ENCODE assay signal across 27 mouse cellular contexts in the genomic region with DNA sequence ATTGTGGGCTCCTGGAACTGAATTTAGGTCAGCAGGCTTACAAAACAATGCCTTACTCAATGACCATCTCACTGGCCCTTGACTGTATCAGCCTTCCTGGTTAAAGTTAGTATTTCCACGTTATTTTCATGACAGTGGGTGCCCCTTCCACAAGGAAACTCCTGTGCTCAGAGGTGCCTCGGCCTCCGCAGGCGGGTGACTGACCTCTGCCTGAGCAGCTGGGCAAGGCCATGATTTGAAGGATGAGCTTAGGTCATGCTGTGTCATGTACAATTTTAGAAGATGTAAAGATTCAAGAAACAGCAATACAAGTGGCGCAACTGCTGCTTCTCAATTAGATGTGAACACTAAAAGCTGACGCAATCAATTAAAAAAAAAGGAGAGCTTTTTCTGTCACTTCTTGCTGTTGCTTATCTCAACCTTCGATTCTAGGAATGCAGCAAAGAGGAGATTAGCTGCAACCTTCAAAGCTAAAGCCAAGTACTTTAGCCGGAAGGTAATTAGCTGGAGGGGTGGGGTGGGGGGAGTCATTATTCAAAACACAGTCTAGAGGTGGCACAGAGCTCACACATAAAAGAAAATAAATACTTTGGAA. TPM values are rescaled to one million over a fixed set of nuclear protein-coding genes. Genes with fewer than 3 reads are reported as not detected.
DNase-seq lines count a peak whose midpoint lies in the region; ATAC-seq and TF ChIP-seq lines count a peak whose summit lies in the region.
"Had no signal": no experiment of that assay in that cellular context is flagged by ENCODE, and none has a peak within 500 bp of the region (broad histone marks: within the 10 kb centered on the region; RNA-seq: fewer than 3 reads in every experiment).

No protein-coding gene starts in this region.

- no peak for ATAC-seq in forebrain, embryonic 13.5 days
- ATAC-seq in forebrain, embryonic 16.5 days: no peak
- ATAC-seq in intestine, embryonic 16.5 days: peak; percentile 60
- ATAC-seq in intestine, postnatal 0 days: no peak
- ATAC-seq: activated CD4-positive, CD25-positive, alpha-beta regulatory T cell, adult 4 months; hindbrain, postnatal 0 days; intestine, embryonic 15.5 days had no signal

- no peak overlapping the region for H3K4me2 ChIP-seq in forebrain, embryonic 13.5 days
- no peak overlapping the region for H3K4me2 ChIP-seq in forebrain, embryonic 16.5 days (ENCODE audit: low read length)
- H3K4me2 ChIP-seq in intestine, embryonic 16.5 days (ENCODE audit: low read depth, low read length): no peak overlapping the region
- no peak overlapping the region for H3K4me2 ChIP-seq in intestine, postnatal 0 days (replicated peaks; ENCODE audit: low read depth)
- H3K4me2 ChIP-seq: heart, embryonic 12.5 days; intestine, embryonic 15.5 days; lung, embryonic 14.5 days; neural tube, embryonic 13.5 days had no signal

- H3K9ac ChIP-seq in forebrain, embryonic 13.5 days: no peak overlapping the region
- H3K9ac ChIP-seq in forebrain, embryonic 16.5 days (replicated peaks; ENCODE audit: low read depth, low read length): no peak overlapping the region
- no peak overlapping the region for H3K9ac ChIP-seq in intestine, embryonic 16.5 days (ENCODE audit: low read depth, low read length)
- H3K9ac ChIP-seq in intestine, postnatal 0 days (ENCODE audit: low read depth, low read length): no peak overlapping the region
- H3K9ac ChIP-seq: heart, embryonic 12.5 days; intestine, embryonic 15.5 days; liver, embryonic 14.5 days; lung, embryonic 14.5 days; neural tube, embryonic 13.5 days had no signal

- H3K9me3 ChIP-seq in forebrain, embryonic 13.5 days (replicated peaks): no peaks in the 10 kb centered on the region
- H3K9me3 ChIP-seq in forebrain, embryonic 16.5 days (ENCODE audit: control insufficient read depth, low read length): no peaks in the 10 kb centered on the region
- H3K9me3 ChIP-seq in intestine, embryonic 16.5 days (ENCODE audit: control insufficient read depth, low read length): no peaks in the 10 kb centered on the region
- no peaks in the 10 kb centered on the region for H3K9me3 ChIP-seq in intestine, postnatal 0 days (ENCODE audit: control insufficient read depth)
- H3K9me3 ChIP-seq: heart, embryonic 12.5 days; intestine, embryonic 15.5 days; neural tube, embryonic 13.5 days had no signal

- no peak for TF ChIP-seq CTCF in intestine, postnatal 0 days (IDR thresholded peaks at IDR 0.05; ENCODE audit: low read depth)

- no peaks in the 10 kb centered on the region for H3K36me3 ChIP-seq in forebrain, embryonic 13.5 days (ENCODE audit: poor library complexity, severe bottlenecking)
- H3K36me3 ChIP-seq in forebrain, embryonic 16.5 days (ENCODE audit: control insufficient read depth, insufficient read depth): no peaks in the 10 kb centered on the region
- no peaks in the 10 kb centered on the region for H3K36me3 ChIP-seq in intestine, embryonic 16.5 days (ENCODE audit: control insufficient read depth, insufficient read depth, low read length)
- no peaks in the 10 kb centered on the region for H3K36me3 ChIP-seq in intestine, postnatal 0 days (ENCODE audit: control insufficient read depth, insufficient read depth)
- H3K36me3 ChIP-seq: heart, embryonic 12.5 days; intestine, embryonic 15.5 days; neural tube, embryonic 13.5 days had no signal

- H3K4me1 ChIP-seq in forebrain, embryonic 13.5 days: peaks cover 59% of the 10 kb centered on the region
- H3K4me1 ChIP-seq in forebrain, embryonic 16.5 days (replicated peaks; ENCODE audit: control insufficient read depth, insufficient read depth, low read length): peaks cover 44% of the 10 kb centered on the region
- H3K4me1 ChIP-seq in intestine, embryonic 16.5 days (ENCODE audit: control insufficient read depth, insufficient read depth, low read length): peaks cover 4% of the 10 kb centered on the region; the same call in 1 of the 2 replicates
- 0 out of 2 replicates have a peak, but pooled peaks cover 2% of the 10 kb centered on the region for H3K4me1 ChIP-seq in intestine, postnatal 0 days (replicated peaks; ENCODE audit: control insufficient read depth, insufficient read depth, low read length)
- H3K4me1 ChIP-seq: intestine, embryonic 15.5 days had no signal

- no peak overlapping the region for H3K4me3 ChIP-seq in forebrain, embryonic 13.5 days
- no peak overlapping the region for H3K4me3 ChIP-seq in forebrain, embryonic 16.5 days (replicated peaks; ENCODE audit: low read length)
- no peak overlapping the region for H3K4me3 ChIP-seq in intestine, embryonic 16.5 days (ENCODE audit: low read length)
- H3K4me3 ChIP-seq in intestine, postnatal 0 days (ENCODE audit: low read depth, low read length): no peak overlapping the region
- H3K4me3 ChIP-seq: heart, embryonic 12.5 days; intestine, embryonic 15.5 days; neural tube, embryonic 13.5 days had no signal

- WGBS in forebrain, embryonic 13.5 days: 25% methylated on average over 8 of the region's 8 CpGs
- 29% methylated on average over 8 of the region's 8 CpGs for WGBS in forebrain, embryonic 16.5 days
- 43% methylated on average over 8 of the region's 8 CpGs for WGBS in intestine, embryonic 16.5 days
- 32% methylated on average over 8 of the region's 8 CpGs for WGBS in intestine, postnatal 0 days

- no peaks in the 10 kb centered on the region for H3K27me3 ChIP-seq in forebrain, embryonic 13.5 days
- no peaks in the 10 kb centered on the region for H3K27me3 ChIP-seq in forebrain, embryonic 16.5 days (replicated peaks; ENCODE audit: control insufficient read depth, insufficient read depth, low read length)
- H3K27me3 ChIP-seq in intestine, embryonic 16.5 days (replicated peaks; ENCODE audit: control insufficient read depth, insufficient read depth, low read length): no peaks in the 10 kb centered on the region
- H3K27me3 ChIP-seq in intestine, postnatal 0 days (replicated peaks; ENCODE audit: control insufficient read depth, insufficient read depth, low read length): no peaks in the 10 kb centered on the region
- H3K27me3 ChIP-seq: CH12.LX; intestine, embryonic 15.5 days had no signal

- H3K27ac ChIP-seq in forebrain, embryonic 13.5 days: peak overlapping the region; percentile 95
- no peak overlapping the region for H3K27ac ChIP-seq in forebrain, embryonic 16.5 days (ENCODE audit: low read length)
- H3K27ac ChIP-seq in intestine, embryonic 16.5 days (ENCODE audit: low read length): no peak overlapping the region
- no peak overlapping the region for H3K27ac ChIP-seq in intestine, postnatal 0 days (ENCODE audit: low read depth, low read length)
- H3K27ac ChIP-seq: hindbrain, postnatal 0 days; intestine, embryonic 15.5 days; liver, embryonic 14.5 days; neural tube, embryonic 13.5 days had no signal

- peak; percentile 13 for DNase-seq in adrenal gland, adult 2 months
- no peak for DNase-seq in adrenal gland, postnatal 14 days
- peak; percentile 15 for DNase-seq in retina, embryonic 14.5 days (ENCODE audit: low spot score)
- DNase-seq in retina, postnatal 1 day: no peak
- DNase-seq: adrenal gland, adult 8-10 months; cerebellum, adult 11 months; cerebellum, adult 9-10 months; cerebellum, postnatal 36 days; gastrocnemius, postnatal 25 days; heart, adult 18-20 months; kidney, postnatal 25 days; liver; lung, embryonic 14.5 days; right cerebral cortex, postnatal 14 days; thymus, postnatal 4 days had no signal

RNA-seq across cellular contexts. Expression of gene Fsip1, which starts 50.7 kb away (rescaled TPM):
- under 1 TPM; 0.37 to 0.45 TPM for total RNA-seq in adrenal gland, adult 2 months (2021)
- not detected in 2 replicates for polyA plus RNA-seq in adrenal gland, adult 2 months (2012; rRNA removed)
- 0.34 and 0.52 TPM in 2 replicates for total RNA-seq in adrenal gland, postnatal 14 days (2021)
- polyA plus RNA-seq in forebrain, embryonic 13.5 days (2015; fragmentation: Nextera tagmentation; extraction: Ambion mirVana): 3.6 and 3.7 TPM in 2 replicates
- 4.5 and 4.6 TPM in 2 replicates for polyA plus RNA-seq in forebrain, embryonic 16.5 days (2015; fragmentation: Nextera tagmentation; extraction: Ambion mirVana)
- polyA plus RNA-seq in intestine, embryonic 16.5 days (2015; fragmentation: Nextera tagmentation; extraction: Ambion mirVana): 0.07 and 0.17 TPM in 2 replicates
- polyA plus RNA-seq in intestine, postnatal 0 days (2015; fragmentation: Nextera tagmentation; extraction: Ambion mirVana): 0.13 and 0.31 TPM in 2 replicates
- total RNA-seq: gastrocnemius, adult 18-20 months; gastrocnemius, postnatal 25 days; heart, adult 18-20 months had no signal
- polyA plus RNA-seq: activated CD4-positive, CD25-positive, alpha-beta regulatory T cell, adult 4 months; heart, embryonic 12.5 days had no signal

Comparison
In these comparisons a context has a peak if more than half of its experiments do, and no peak if none do; other contexts are left out.
1. DNase-seq: peak in adrenal gland, adult 2 months (single experiment) and retina, embryonic 14.5 days (single experiment); none in adrenal gland, postnatal 14 days (single experiment) and retina, postnatal 1 day (single experiment).